8 mouse cellular contexts compared by ENCODE assay signal in genomic region chr15:103102068-103102840, GRCm38 (mm10).
DNase-seq lines count a peak whose midpoint lies in the region; ATAC-seq lines count a peak whose summit lies in the region.

No protein-coding gene starts in this region.

- no peak overlapping the region for H3K27ac ChIP-seq in lung, embryonic 16.5 days (ENCODE audit: low read length)
- H3K27ac ChIP-seq in embryonic facial prominence, embryonic 13.5 days: no peak overlapping the region
- H3K27ac ChIP-seq in hindbrain, embryonic 11.5 days (ENCODE audit: low read depth, low read length): peak overlapping the region; percentile 72
- H3K27ac ChIP-seq in limb, embryonic 15.5 days: no peak overlapping the region

- no peaks in the 10 kb centered on the region for H3K9me3 ChIP-seq in lung, embryonic 16.5 days (ENCODE audit: control insufficient read depth, low read length)
- no peaks in the 10 kb centered on the region for H3K9me3 ChIP-seq in embryonic facial prominence, embryonic 13.5 days
- no peaks in the 10 kb centered on the region for H3K9me3 ChIP-seq in hindbrain, embryonic 11.5 days (ENCODE audit: control insufficient read depth, low read length)
- H3K9me3 ChIP-seq in limb, embryonic 15.5 days: no peaks in the 10 kb centered on the region

- H3K9ac ChIP-seq in lung, embryonic 16.5 days (ENCODE audit: low read length): no peak overlapping the region
- peak overlapping the region; percentile 46; the same call in 1 of the 2 replicates for H3K9ac ChIP-seq in embryonic facial prominence, embryonic 13.5 days
- H3K9ac ChIP-seq in hindbrain, embryonic 11.5 days (ENCODE audit: low read depth, low read length): peak overlapping the region; percentile 71
- peak overlapping the region; percentile 42 for H3K9ac ChIP-seq in limb, embryonic 15.5 days

- peak; percentile 41 for ATAC-seq in lung, embryonic 16.5 days (ENCODE audit: low read depth)
- ATAC-seq in embryonic facial prominence, embryonic 13.5 days (ENCODE audit: insufficient number of reproducible peaks, insufficient read depth, low FRiP score, low TSS enrichment, low read depth): no peak
- ATAC-seq in hindbrain, embryonic 11.5 days (ENCODE audit: low FRiP score): peak; percentile 84
- no peak; the same call in 1 of the 2 replicates for ATAC-seq in limb, embryonic 15.5 days (ENCODE audit: insufficient number of reproducible peaks, low FRiP score, low TSS enrichment, low read depth)

- H3K4me3 ChIP-seq in lung, embryonic 16.5 days (ENCODE audit: low read length): peak overlapping the region; percentile 42
- H3K4me3 ChIP-seq in embryonic facial prominence, embryonic 13.5 days: peak overlapping the region; percentile 40
- H3K4me3 ChIP-seq in hindbrain, embryonic 11.5 days (ENCODE audit: low read depth, low read length): peak overlapping the region; percentile 53
- H3K4me3 ChIP-seq in limb, embryonic 15.5 days: peak overlapping the region; percentile 46

- H3K4me2 ChIP-seq in lung, embryonic 16.5 days (ENCODE audit: low read depth, low read length): peak overlapping the region; percentile 55
- H3K4me2 ChIP-seq in embryonic facial prominence, embryonic 13.5 days: peak overlapping the region; percentile 62
- peak overlapping the region; percentile 67 for H3K4me2 ChIP-seq in hindbrain, embryonic 11.5 days (replicated peaks; ENCODE audit: low read depth, low read length)
- peak overlapping the region; percentile 71 for H3K4me2 ChIP-seq in limb, embryonic 15.5 days

- H3K36me3 ChIP-seq in lung, embryonic 16.5 days (ENCODE audit: control insufficient read depth, insufficient read depth, low read length): no peaks in the 10 kb centered on the region
- H3K36me3 ChIP-seq in embryonic facial prominence, embryonic 13.5 days: no peaks in the 10 kb centered on the region
- H3K36me3 ChIP-seq in hindbrain, embryonic 11.5 days (ENCODE audit: control insufficient read depth, insufficient read depth, low read length): no peaks in the 10 kb centered on the region
- H3K36me3 ChIP-seq in limb, embryonic 15.5 days: no peaks in the 10 kb centered on the region

- H3K27me3 ChIP-seq in lung, embryonic 16.5 days (ENCODE audit: control insufficient read depth, insufficient read depth, low read depth, low read length): peaks cover 47% of the 10 kb centered on the region
- peaks cover 98% of the 10 kb centered on the region for H3K27me3 ChIP-seq in embryonic facial prominence, embryonic 13.5 days
- peaks cover 21% of the 10 kb centered on the region for H3K27me3 ChIP-seq in hindbrain, embryonic 11.5 days (ENCODE audit: control insufficient read depth, insufficient read depth, low read length)
- H3K27me3 ChIP-seq in limb, embryonic 15.5 days: peaks cover 61% of the 10 kb centered on the region

- peaks cover 4% of the 10 kb centered on the region; the same call in 1 of the 2 replicates for H3K4me1 ChIP-seq in lung, embryonic 16.5 days (replicated peaks; ENCODE audit: control insufficient read depth, insufficient read depth, low read length)
- 0 out of 2 replicates have a peak, but pooled peaks cover 10% of the 10 kb centered on the region for H3K4me1 ChIP-seq in embryonic facial prominence, embryonic 13.5 days
- 0 out of 2 replicates have a peak, but pooled peaks cover 7% of the 10 kb centered on the region for H3K4me1 ChIP-seq in hindbrain, embryonic 11.5 days (replicated peaks; ENCODE audit: control insufficient read depth, insufficient read depth, low read length)
- H3K4me1 ChIP-seq in limb, embryonic 15.5 days: peaks cover 15% of the 10 kb centered on the region

- WGBS in lung, embryonic 16.5 days: 1% methylated on average over 46 of the region's 46 CpGs
- 1% methylated on average over 46 of the region's 46 CpGs for WGBS in embryonic facial prominence, embryonic 13.5 days
- 1% methylated on average over 44 of the region's 46 CpGs for WGBS in hindbrain, embryonic 11.5 days
- 1% methylated on average over 46 of the region's 46 CpGs for WGBS in limb, embryonic 15.5 days

- DNase-seq in lung, postnatal 10 days: no peak
- peak; percentile 68 for DNase-seq in hindbrain, embryonic 11.5 days (ENCODE audit: low spot score)
- DNase-seq in skeletal muscle tissue, adult 2 months (ENCODE audit: low read depth, low spot score): peak; percentile 62
- no peak for DNase-seq in left cerebral cortex, adult 8-10 months (ENCODE audit: low spot score in 2 of 2)
- DNase-seq in cerebellum, adult 9-11 months: no peak

Comparison
In these comparisons a context has a peak if more than half of its experiments do, and no peak if none do; other contexts are left out.
1. ATAC-seq: peak in lung, embryonic 16.5 days (single experiment) and hindbrain, embryonic 11.5 days (single experiment); none in embryonic facial prominence, embryonic 13.5 days (single experiment) and limb, embryonic 15.5 days (single experiment).
2. DNase-seq: peak in hindbrain, embryonic 11.5 days (single experiment) and skeletal muscle tissue, adult 2 months (single experiment); none in lung, postnatal 10 days (single experiment), left cerebral cortex, adult 8-10 months (0 of 2) and cerebellum, adult 9-11 months (single experiment).
3. Peak in every context shown above with its lines, with median percentiles within 50 percentile points of each other: H3K4me2 ChIP-seq and H3K4me3 ChIP-seq.